Mouse (Mus musculus) MN1 (cell line): ENCODE measurements around the gene Defa21.
"Not testable (repeated sequence)": the region's sequence is repeated elsewhere in the genome, so short reads cannot be mapped to it uniquely, and the experiment has no call there.

ENCODE experiments used
- DNase-seq: peaks from one replicate; pipeline ENCODE4 v3.0.0-alpha.2; 2016; ENCODE audit warnings: low spot score

Defa21 gene

DNA sequence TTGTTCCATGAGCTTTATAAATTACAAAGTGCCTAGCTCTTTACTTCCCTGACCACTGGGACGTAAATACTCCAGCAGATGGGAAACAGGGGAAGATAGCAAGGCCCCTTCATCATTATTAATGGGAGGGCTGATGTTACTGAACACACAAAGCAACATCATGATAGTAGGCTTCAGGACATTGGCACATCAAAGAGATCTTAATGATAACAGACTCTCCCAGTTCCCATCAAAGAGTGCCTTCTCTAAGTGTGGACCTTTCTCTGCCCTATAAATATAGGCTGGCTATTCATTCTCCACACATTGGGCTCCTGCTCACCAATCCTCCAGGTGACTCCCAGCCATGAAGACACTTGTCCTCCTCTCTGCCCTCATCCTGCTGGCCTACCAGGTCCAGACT is at the start of gene Defa21:
TSS of gene Defa21 (plus strand) at position 301 of the 400 bp plus-strand sequence.
- not testable (repeated sequence) for DNase-seq

GRCm38 (mm10) chr8:20979846-20980245 is 45.5 kb upstream of the Defa21 start:
- no peak for DNase-seq

DNA sequence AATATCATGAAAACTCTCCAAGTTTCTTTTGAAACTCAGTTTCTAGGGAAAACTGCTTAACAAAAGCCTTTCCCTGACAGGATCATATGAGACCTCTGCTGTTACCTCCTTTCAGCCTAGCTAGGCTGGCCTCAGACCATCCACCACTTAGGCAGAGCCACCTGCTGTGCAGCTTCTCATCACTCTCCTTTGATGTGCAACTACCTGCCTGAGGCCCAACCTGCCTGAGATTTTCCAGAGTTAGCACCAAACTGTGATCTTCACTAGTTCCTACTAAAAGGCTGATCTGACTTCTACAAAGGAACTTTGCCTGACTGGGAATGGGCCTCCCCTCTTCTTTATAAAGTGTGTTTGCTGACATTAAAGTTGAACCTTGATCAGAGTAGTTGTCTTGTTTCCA is 31.3 kb upstream of the Defa21 start:
- peak; percentile 17 for DNase-seq

DNA sequence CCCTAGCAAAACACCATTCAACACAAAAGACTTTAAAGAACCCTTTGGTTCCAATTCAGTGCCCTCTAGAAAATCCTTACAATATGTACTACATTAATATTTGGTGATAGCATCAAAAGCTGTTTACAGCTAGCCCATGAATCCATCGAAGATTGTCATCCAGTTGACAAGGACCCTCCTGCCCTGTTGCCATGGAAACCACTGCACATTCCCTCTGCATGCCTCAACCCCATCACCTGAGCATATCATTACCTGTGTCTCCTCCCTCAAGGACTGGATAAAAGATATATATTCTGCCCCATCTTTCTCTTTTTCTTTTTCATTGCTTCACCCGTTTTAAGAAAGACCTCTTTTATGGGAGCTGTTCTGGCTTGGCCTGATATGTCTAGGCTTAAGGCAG is 28.6 kb upstream of the Defa21 start:
- DNase-seq = no peak

GRCm38 (mm10) chr8:20997291-20997690 is 28.1 kb upstream of the Defa21 start:
- DNase-seq = no peak

DNA sequence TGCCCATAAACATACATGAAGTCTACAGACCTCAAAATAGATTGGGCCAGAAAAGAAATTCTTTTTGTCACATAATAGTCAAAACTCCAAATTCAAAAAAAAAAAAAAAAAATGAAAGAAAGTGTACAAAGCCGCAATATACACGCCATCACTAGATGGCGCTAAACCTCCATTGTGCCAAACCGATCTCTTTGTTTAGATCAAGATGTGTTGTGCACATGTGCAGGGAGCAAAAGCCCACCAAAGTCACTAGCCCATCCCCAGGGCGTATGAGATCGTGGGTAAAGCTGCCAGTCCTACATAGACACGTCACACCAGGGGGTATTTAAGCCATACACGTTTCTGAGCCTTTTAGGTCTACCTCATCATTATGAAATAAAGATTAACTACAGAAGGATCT is 24.2 kb upstream of the Defa21 start:
- peak; percentile 68 for DNase-seq

- no peak for DNase-seq
These were observed 18.5 kb upstream of the Defa21 start for GRCm38 (mm10) chr8:21006801-21007200.

DNA sequence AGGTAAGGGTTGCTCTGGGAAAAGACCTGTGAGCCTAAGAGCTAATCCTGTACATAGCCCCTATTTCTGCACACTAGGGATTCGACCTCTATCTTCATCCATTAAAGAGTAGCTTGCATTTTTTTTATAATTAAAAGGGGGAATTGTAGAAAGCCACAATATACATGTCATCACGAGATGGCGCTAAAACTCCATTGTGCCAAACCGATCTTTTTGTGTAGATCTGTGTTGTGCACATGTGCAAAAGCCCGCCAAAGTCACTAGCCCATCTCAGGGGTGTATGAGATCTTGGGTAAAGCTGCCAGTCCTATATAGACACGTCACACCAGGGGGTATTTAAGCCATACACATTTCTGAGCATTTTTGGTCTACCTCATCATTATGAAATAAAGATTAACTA is 16.8 kb upstream of the Defa21 start:
- DNase-seq = peak; percentile 5

GRCm38 (mm10) chr8:21010548-21010947 is 14.8 kb upstream of the Defa21 start:
- not testable (repeated sequence) for DNase-seq

DNA sequence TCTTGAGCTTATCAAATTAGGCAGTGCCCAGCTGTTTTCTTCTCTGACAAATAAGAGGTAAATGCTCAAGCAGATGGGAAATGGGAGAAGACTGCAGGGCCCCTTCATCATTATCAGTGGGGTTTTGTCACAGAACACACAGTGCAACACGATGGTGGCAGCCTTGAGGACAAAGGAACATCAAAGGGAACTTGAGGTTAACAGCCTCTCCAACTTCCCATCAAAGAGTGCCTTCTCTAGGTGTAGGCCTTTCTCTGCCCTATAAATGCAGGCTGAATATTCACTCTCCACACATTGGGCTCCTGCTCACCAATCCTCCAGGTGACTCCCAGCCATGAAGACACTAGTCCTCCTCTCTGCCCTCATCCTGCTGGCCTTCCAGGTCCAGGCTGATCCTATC is 29.4 kb downstream of the Defa21 start, which contains the start of gene Defa23:
TSS of gene Defa23 (plus strand) at position 301 of the 400 bp plus-strand sequence.
- not testable (repeated sequence) for DNase-seq

- not testable (repeated sequence) for DNase-seq
These were observed 39.4 kb downstream of the Defa21 start, which contains the start of gene Defa35 for GRCm38 (mm10) chr8:21064738-21065137. Gene Defa35 (plus strand): TSS chr8:21065038.
